Mouse (Mus musculus): ENCODE data around the gene Dlg4.

DNA sequence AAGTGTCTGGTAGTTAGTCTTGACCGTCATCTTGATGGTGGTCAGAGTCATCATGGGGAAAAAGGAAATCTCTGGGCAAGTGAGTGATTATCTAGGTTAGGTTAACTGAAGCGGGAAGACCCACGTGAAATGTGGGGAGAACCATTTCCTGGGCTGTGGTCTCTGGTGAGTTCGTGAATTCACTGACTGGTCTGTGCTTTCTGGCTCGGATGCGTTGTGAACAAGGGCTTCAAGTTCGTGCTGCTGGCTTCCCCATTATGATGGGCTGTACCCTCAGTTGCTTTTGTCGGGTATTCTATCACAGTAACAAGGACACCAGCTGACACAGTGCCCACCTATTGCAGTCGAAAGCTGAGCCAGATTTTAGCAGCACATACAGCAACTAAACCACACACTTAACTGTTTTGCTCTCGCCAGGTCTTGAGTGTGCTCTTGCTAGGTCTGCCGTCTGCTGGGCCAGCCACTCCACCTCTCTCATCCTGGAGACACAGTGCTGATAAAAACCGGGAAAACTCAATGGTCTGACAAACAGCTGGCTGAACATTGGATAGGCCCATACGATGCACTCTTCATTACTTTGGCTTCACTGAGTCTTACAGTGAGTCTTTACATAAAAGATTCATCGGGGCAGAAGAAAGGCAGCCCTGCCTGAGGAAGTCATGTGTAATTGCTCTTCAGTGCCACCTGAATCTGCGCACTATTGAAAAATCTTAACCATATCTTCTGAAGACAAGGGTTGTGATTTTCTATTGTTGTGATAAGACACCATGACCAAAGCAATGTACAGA, 64.3 kb downstream of the Dlg4 start:
- TF ChIP-seq CTCF (IDR thresholded peaks at IDR 0.05; ENCODE audit: control insufficient read depth, insufficient read depth, low read length) (no peak), POLR2A (IDR thresholded peaks at IDR 0.05; ENCODE audit: borderline replicate concordance, control insufficient read depth, low read depth, low read length) (no peak)
